In the genomic region with DNA sequence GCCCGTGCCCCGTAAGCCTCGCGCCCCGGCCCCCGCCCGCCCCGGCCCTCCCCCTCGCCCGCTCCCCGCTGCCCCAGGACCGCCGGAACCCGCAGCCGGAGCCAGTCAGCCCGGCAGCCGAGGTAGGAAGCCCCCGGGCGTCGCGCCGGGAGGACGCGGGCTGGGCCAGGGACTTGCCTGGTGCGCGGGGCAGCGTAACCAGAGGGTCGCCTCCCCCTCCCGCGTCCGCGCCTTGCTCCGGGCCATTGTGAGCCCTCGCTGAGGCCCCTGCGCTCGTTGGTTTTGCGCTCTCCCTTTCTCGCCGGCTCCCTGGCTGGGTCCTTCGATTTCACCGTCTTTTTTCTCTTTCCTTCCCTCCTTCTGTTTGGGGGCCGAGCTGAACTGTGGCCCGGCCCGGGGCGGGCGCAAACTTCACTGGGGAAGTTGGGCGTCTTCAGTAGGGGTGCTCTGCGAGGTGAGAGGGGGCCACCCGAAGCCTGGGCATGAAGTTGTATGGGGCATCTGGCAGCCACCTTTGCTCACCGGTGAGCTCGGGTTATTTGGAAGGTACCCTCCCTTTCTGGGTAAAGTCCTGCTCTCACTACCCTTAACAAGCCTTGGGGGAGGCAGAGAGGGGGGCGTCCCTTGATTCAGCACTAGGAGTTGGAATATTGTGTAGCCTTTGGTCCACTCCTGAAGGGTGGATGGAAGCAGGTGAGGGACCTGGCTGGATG, we compare ENCODE assay signal across 8 mouse cellular contexts. TPM values are rescaled to one million over a fixed set of nuclear protein-coding genes. Genes with fewer than 3 reads are reported as not detected.
A peak's percentile ranks its signal among the peaks of the same experiment; 100 is the strongest.
DNase-seq lines count a peak whose midpoint lies in the region; ATAC-seq and TF ChIP-seq lines count a peak whose summit lies in the region.

No protein-coding gene starts in this region.

- H3K27me3 ChIP-seq in kidney, postnatal 0 days (ENCODE audit: insufficient read depth, low read length), result no peaks in the 10 kb centered on the region
- no peaks in the 10 kb centered on the region for H3K27me3 ChIP-seq in embryonic facial prominence, embryonic 14.5 days (replicated peaks; ENCODE audit: control insufficient read depth, insufficient read depth, low read length)
- no peaks in the 10 kb centered on the region for H3K27me3 ChIP-seq in midbrain, embryonic 14.5 days (ENCODE audit: control insufficient read depth, insufficient read depth, low read length)

- peak; percentile 61 for DNase-seq in kidney, postnatal 0 days (ENCODE audit: low spot score)
- DNase-seq in kidney, adult 11 months, result no peak
- DNase-seq in MN1 (ENCODE audit: low spot score), result peak; percentile 63
- DNase-seq in embryonic facial prominence, embryonic 14.5 days (ENCODE audit: low spot score), result peak; percentile 55
- DNase-seq in midbrain, embryonic 14.5 days, result peak; percentile 79
- no peak for DNase-seq in left cerebral cortex, postnatal 36 days (ENCODE audit: low spot score in 2 of 2)
- no peak for DNase-seq in thymus, postnatal 14 days

- H3K4me1 ChIP-seq in kidney, postnatal 0 days (replicated peaks; ENCODE audit: insufficient read depth, low read length), result peaks cover 55% of the 10 kb centered on the region
- H3K4me1 ChIP-seq in embryonic facial prominence, embryonic 14.5 days (ENCODE audit: control insufficient read depth, insufficient read depth, low read length), result peaks cover 54% of the 10 kb centered on the region
- H3K4me1 ChIP-seq in midbrain, embryonic 14.5 days (ENCODE audit: control insufficient read depth, insufficient read depth, low read length), result peaks cover 52% of the 10 kb centered on the region

- H3K4me3 ChIP-seq in kidney, postnatal 0 days (replicated peaks; ENCODE audit: low read depth, low read length), result peak overlapping the region; percentile 88
- peak overlapping the region; percentile 73 for H3K4me3 ChIP-seq in embryonic facial prominence, embryonic 14.5 days (ENCODE audit: low read depth, low read length)
- H3K4me3 ChIP-seq in midbrain, embryonic 14.5 days (replicated peaks; ENCODE audit: low read depth, low read length), result peak overlapping the region; percentile 83

- peak; percentile 5 for ATAC-seq in kidney, postnatal 0 days (replicated peaks; ENCODE audit: low FRiP score, low read depth)
- ATAC-seq in embryonic facial prominence, embryonic 14.5 days (ENCODE audit: low read depth), result peak; percentile 28
- ATAC-seq in inflammation-experienced regulatory T-cells, adult 6 months, result peak; percentile 30
- ATAC-seq in midbrain, embryonic 14.5 days (ENCODE audit: low FRiP score, low TSS enrichment), result peak; percentile 46

- no peak for TF ChIP-seq CTCF in kidney, postnatal 0 days (IDR thresholded peaks at IDR 0.05; ENCODE audit: low read depth)

- H3K36me3 ChIP-seq in kidney, postnatal 0 days (ENCODE audit: insufficient read depth, low read length), result no peaks in the 10 kb centered on the region
- H3K36me3 ChIP-seq in embryonic facial prominence, embryonic 14.5 days (ENCODE audit: control insufficient read depth, insufficient read depth, low read length), result peaks cover 14% of the 10 kb centered on the region
- peaks cover 5% of the 10 kb centered on the region; the same call in 1 of the 2 replicates for H3K36me3 ChIP-seq in midbrain, embryonic 14.5 days (ENCODE audit: control insufficient read depth, insufficient read depth, low read length)

- intact Hi-C loops in left cerebral cortex, postnatal 36 days (cut with DNase I), result no loop called here

- H3K27ac ChIP-seq in kidney, postnatal 0 days, result peak overlapping the region; percentile 98
- H3K27ac ChIP-seq in embryonic facial prominence, embryonic 14.5 days (replicated peaks; ENCODE audit: low read depth, low read length), result peak overlapping the region; percentile 95
- H3K27ac ChIP-seq in midbrain, embryonic 14.5 days (replicated peaks; ENCODE audit: low read depth, low read length), result peak overlapping the region; percentile 95

- peak overlapping the region; percentile 97 for H3K9ac ChIP-seq in kidney, postnatal 0 days (ENCODE audit: low read depth, low read length)
- H3K9ac ChIP-seq in embryonic facial prominence, embryonic 14.5 days (ENCODE audit: low read depth, low read length), result peak overlapping the region; percentile 90
- peak overlapping the region; percentile 91 for H3K9ac ChIP-seq in midbrain, embryonic 14.5 days (replicated peaks; ENCODE audit: low read length)

- H3K4me2 ChIP-seq in kidney, postnatal 0 days (ENCODE audit: low read length), result peak overlapping the region; percentile 68
- H3K4me2 ChIP-seq in embryonic facial prominence, embryonic 14.5 days (ENCODE audit: low read depth, low read length), result peak overlapping the region; percentile 96
- H3K4me2 ChIP-seq in midbrain, embryonic 14.5 days (ENCODE audit: low read length), result peak overlapping the region; percentile 98

- H3K9me3 ChIP-seq in kidney, postnatal 0 days (replicated peaks; ENCODE audit: low read length), result no peaks in the 10 kb centered on the region
- no peaks in the 10 kb centered on the region for H3K9me3 ChIP-seq in embryonic facial prominence, embryonic 14.5 days (ENCODE audit: control insufficient read depth, low read length)
- no peaks in the 10 kb centered on the region for H3K9me3 ChIP-seq in midbrain, embryonic 14.5 days (ENCODE audit: control insufficient read depth, low read length)

- WGBS in kidney, postnatal 0 days, result under 1% methylated on average over 45 of the region's 52 CpGs
- under 1% methylated on average over 19 of the region's 52 CpGs for WGBS in embryonic facial prominence, embryonic 14.5 days
- under 1% methylated on average over 47 of the region's 52 CpGs for WGBS in midbrain, embryonic 14.5 days

RNA-seq across cellular contexts. Expression of a gene that starts 0.5 kb away (rescaled TPM):
- polyA plus RNA-seq in kidney, postnatal 0 days (2015; fragmentation: Nextera tagmentation; extraction: Ambion mirVana), result 74.6 and 78.8 TPM in 2 replicates
- polyA plus RNA-seq in embryonic facial prominence, embryonic 14.5 days (2014; fragmentation: Nextera tagmentation; extraction: Ambion mirVana), result 34.7 and 36.3 TPM in 2 replicates
- polyA plus RNA-seq in inflammation-experienced regulatory T-cells, adult 6 months (2017; shearing (Covaris generic)), result under 1 TPM; 0.15 to 0.36 (median 0.16) TPM
- 13.2 and 13.4 TPM in 2 replicates for polyA plus RNA-seq in midbrain, embryonic 14.5 days (2014; fragmentation: Nextera tagmentation; extraction: Ambion mirVana)
- 10 to 100 TPM; 12.0 to 13.2 TPM for total RNA-seq in left cerebral cortex, postnatal 36 days (2021)

RNA-seq across cellular contexts. Expression of a gene that starts 29.8 kb away (rescaled TPM):
- polyA plus RNA-seq in kidney, postnatal 0 days (2015; fragmentation: Nextera tagmentation; extraction: Ambion mirVana), result 105 and 106 TPM in 2 replicates
- 90.8 and 90.9 TPM in 2 replicates for polyA plus RNA-seq in embryonic facial prominence, embryonic 14.5 days (2014; fragmentation: Nextera tagmentation; extraction: Ambion mirVana)
- polyA plus RNA-seq in inflammation-experienced regulatory T-cells, adult 6 months (2017; shearing (Covaris generic)), result 10 to 100 TPM; 17.3 to 41.9 (median 31.7) TPM
- polyA plus RNA-seq in midbrain, embryonic 14.5 days (2014; fragmentation: Nextera tagmentation; extraction: Ambion mirVana), result 171 and 207 TPM in 2 replicates
- 10 to 100 TPM; 75.3 to 86.0 TPM for total RNA-seq in left cerebral cortex, postnatal 36 days (2021)

RNA-seq across cellular contexts. Expression of a gene that starts 35.3 kb away (rescaled TPM):
- polyA plus RNA-seq in kidney, postnatal 0 days (2015; fragmentation: Nextera tagmentation; extraction: Ambion mirVana), result 17.2 and 19.6 TPM in 2 replicates
- 16.6 and 17.2 TPM in 2 replicates for polyA plus RNA-seq in embryonic facial prominence, embryonic 14.5 days (2014; fragmentation: Nextera tagmentation; extraction: Ambion mirVana)
- 1 to 10 TPM; 3.1 to 5.8 (median 4.2) TPM for polyA plus RNA-seq in inflammation-experienced regulatory T-cells, adult 6 months (2017; shearing (Covaris generic))
- polyA plus RNA-seq in midbrain, embryonic 14.5 days (2014; fragmentation: Nextera tagmentation; extraction: Ambion mirVana), result 7.2 and 8.9 TPM in 2 replicates
- total RNA-seq in left cerebral cortex, postnatal 36 days (2021), result 1 to 10 TPM; 3.3 TPM

RNA-seq across cellular contexts. Expression of a gene that starts 44.8 kb away (rescaled TPM):
- polyA plus RNA-seq in kidney, postnatal 0 days (2015; fragmentation: Nextera tagmentation; extraction: Ambion mirVana), result 20.4 and 21.1 TPM in 2 replicates
- polyA plus RNA-seq in embryonic facial prominence, embryonic 14.5 days (2014; fragmentation: Nextera tagmentation; extraction: Ambion mirVana), result 31.3 and 32.4 TPM in 2 replicates
- polyA plus RNA-seq in inflammation-experienced regulatory T-cells, adult 6 months (2017; shearing (Covaris generic)), result 1 to 10 TPM in 1 of 3 experiments, under 1 TPM in 2; 0.78 to 1.6 (median 0.84) TPM
- polyA plus RNA-seq in midbrain, embryonic 14.5 days (2014; fragmentation: Nextera tagmentation; extraction: Ambion mirVana), result 3.4 and 3.9 TPM in 2 replicates
- 10 to 100 TPM in 1 of 2 experiments, 1 to 10 TPM in 1; 9.8 to 11.2 TPM for total RNA-seq in left cerebral cortex, postnatal 36 days (2021)

RNA-seq across cellular contexts. Expression of a gene that starts 44.8 kb away (rescaled TPM):
- polyA plus RNA-seq in kidney, postnatal 0 days (2015; fragmentation: Nextera tagmentation; extraction: Ambion mirVana), result 87.8 and 89.3 TPM in 2 replicates
- polyA plus RNA-seq in embryonic facial prominence, embryonic 14.5 days (2014; fragmentation: Nextera tagmentation; extraction: Ambion mirVana), result 57.6 and 57.7 TPM in 2 replicates
- 10 to 100 TPM; 21.1 to 28.7 (median 25.3) TPM for polyA plus RNA-seq in inflammation-experienced regulatory T-cells, adult 6 months (2017; shearing (Covaris generic))
- 44.8 and 55.0 TPM in 2 replicates for polyA plus RNA-seq in midbrain, embryonic 14.5 days (2014; fragmentation: Nextera tagmentation; extraction: Ambion mirVana)
- 10 to 100 TPM; 59.4 to 66.5 TPM for total RNA-seq in left cerebral cortex, postnatal 36 days (2021)

Comparison
In these comparisons a context has a peak if more than half of its experiments do, and no peak if none do; other contexts are left out.
1. DNase-seq: peak in kidney, postnatal 0 days (single experiment), MN1 (single experiment), embryonic facial prominence, embryonic 14.5 days (single experiment) and midbrain, embryonic 14.5 days (single experiment); none in kidney, adult 11 months (single experiment), left cerebral cortex, postnatal 36 days (0 of 2) and thymus, postnatal 14 days (single experiment).
2. RNA of a gene that starts 0.5 kb away (polyA plus RNA-seq): 74.6 to 78.8 TPM in kidney, postnatal 0 days, 34.7 to 36.3 TPM in embryonic facial prominence, embryonic 14.5 days and 13.2 to 13.4 TPM in midbrain, embryonic 14.5 days; 0.15 to 0.36 TPM in inflammation-experienced regulatory T-cells, adult 6 months; every median in the first group is over 10 times any median in the second.
3. Peak in every context shown above with its lines, with median percentiles within 50 percentile points of each other: ATAC-seq, H3K27ac ChIP-seq, H3K4me2 ChIP-seq, H3K4me3 ChIP-seq and H3K9ac ChIP-seq.